Mouse (Mus musculus): Measurements from ENCODE around the gene St6galnac3. TPM values are rescaled to one million over a fixed set of nuclear protein-coding genes. Genes with fewer than 3 reads are reported as not detected.

St6galnac3 gene
- polyA plus RNA-seq, 1 experiment: 3.2 TPM

- no peak overlapping the region for H3K4me3 ChIP-seq (ENCODE audit: insufficient read depth, low read depth, low read length)
- no peak overlapping the region for H3K27ac ChIP-seq (ENCODE audit: insufficient read depth, low read depth, low read length)
- 85% methylated on average over 8 of the region's 8 CpGs for WGBS
- no peaks in the 10 kb centered on the region for H3K27me3 ChIP-seq (replicated peaks; ENCODE audit: control insufficient read depth, insufficient read depth, low read length)
- no peak for TF ChIP-seq POLR2A (IDR thresholded peaks at IDR 0.05; ENCODE audit: low read depth, low read length)
- no peak for TF ChIP-seq CTCF (conservative IDR thresholded peaks at IDR 0.05; ENCODE audit: insufficient read depth, insufficient read length, low read depth, low read length)
- no peaks in the 10 kb centered on the region for H3K36me3 ChIP-seq (ENCODE audit: control insufficient read depth, insufficient read depth, low read length)
- no peaks in the 10 kb centered on the region for H3K4me1 ChIP-seq (ENCODE audit: control insufficient read depth, insufficient read depth, low read length)
- no peak for DNase-seq
These were observed 165.4 kb downstream of the St6galnac3 start for GRCm38 (mm10) chr3:153559586-153559985.

GRCm38 (mm10) chr3:153556621-153557020 is 168.4 kb downstream of the St6galnac3 start:
- DNase-seq: peak; percentile 15
- H3K27ac ChIP-seq (ENCODE audit: insufficient read depth, low read depth, low read length): no peak overlapping the region
- no peaks in the 10 kb centered on the region for H3K27me3 ChIP-seq (replicated peaks; ENCODE audit: control insufficient read depth, insufficient read depth, low read length)
- 60% methylated on average over 11 of the region's 11 CpGs for WGBS
- H3K36me3 ChIP-seq (ENCODE audit: control insufficient read depth, insufficient read depth, low read length): no peaks in the 10 kb centered on the region
- TF ChIP-seq CTCF (conservative IDR thresholded peaks at IDR 0.05; ENCODE audit: insufficient read depth, insufficient read length, low read depth, low read length) (no peak), POLR2A (IDR thresholded peaks at IDR 0.05; ENCODE audit: low read depth, low read length) (no peak)
- no peaks in the 10 kb centered on the region for H3K4me1 ChIP-seq (ENCODE audit: control insufficient read depth, insufficient read depth, low read length)
- no peak overlapping the region for H3K4me3 ChIP-seq (ENCODE audit: insufficient read depth, low read depth, low read length)

GRCm38 (mm10) chr3:153553712-153554111 is 171.3 kb downstream of the St6galnac3 start:
- Histone ChIP-seq H3K4me3 (ENCODE audit: insufficient read depth, low read depth, low read length) (no peak overlapping the region), H3K36me3 (ENCODE audit: control insufficient read depth, insufficient read depth, low read length) (no peaks in the 10 kb centered on the region), H3K4me1 (ENCODE audit: control insufficient read depth, insufficient read depth, low read length) (no peaks in the 10 kb centered on the region), H3K27me3 (replicated peaks; ENCODE audit: control insufficient read depth, insufficient read depth, low read length) (no peaks in the 10 kb centered on the region), H3K27ac (ENCODE audit: insufficient read depth, low read depth, low read length) (no peak overlapping the region)
- 98% methylated on average over 3 of the region's 3 CpGs for WGBS
- TF ChIP-seq CTCF (conservative IDR thresholded peaks at IDR 0.05; ENCODE audit: insufficient read depth, insufficient read length, low read depth, low read length): no peak
- no peak for TF ChIP-seq POLR2A (IDR thresholded peaks at IDR 0.05; ENCODE audit: low read depth, low read length)
- no peak for DNase-seq

- no peaks in the 10 kb centered on the region for H3K36me3 ChIP-seq (ENCODE audit: control insufficient read depth, insufficient read depth, low read length)
- no peak overlapping the region for H3K27ac ChIP-seq (ENCODE audit: insufficient read depth, low read depth, low read length)
- H3K4me3 ChIP-seq (ENCODE audit: insufficient read depth, low read depth, low read length): no peak overlapping the region
- no peak for TF ChIP-seq POLR2A (IDR thresholded peaks at IDR 0.05; ENCODE audit: low read depth, low read length)
- no peak for TF ChIP-seq CTCF (conservative IDR thresholded peaks at IDR 0.05; ENCODE audit: insufficient read depth, insufficient read length, low read depth, low read length)
- no peaks in the 10 kb centered on the region for H3K4me1 ChIP-seq (ENCODE audit: control insufficient read depth, insufficient read depth, low read length)
- WGBS: 92% methylated on average over 7 of the region's 7 CpGs
- no peak for DNase-seq
- no peaks in the 10 kb centered on the region for H3K27me3 ChIP-seq (replicated peaks; ENCODE audit: control insufficient read depth, insufficient read depth, low read length)
These were observed 171.7 kb downstream of the St6galnac3 start for GRCm38 (mm10) chr3:153553226-153553625.

GRCm38 (mm10) chr3:153546936-153547683 is 177.9 kb downstream of the St6galnac3 start:
- 84% methylated on average over 7 of the region's 7 CpGs for WGBS
- Histone ChIP-seq H3K4me1 (ENCODE audit: control insufficient read depth, insufficient read depth, low read length) (no peaks in the 10 kb centered on the region), H3K27me3 (replicated peaks; ENCODE audit: control insufficient read depth, insufficient read depth, low read length) (no peaks in the 10 kb centered on the region), H3K4me3 (ENCODE audit: insufficient read depth, low read depth, low read length) (no peak overlapping the region), H3K27ac (ENCODE audit: insufficient read depth, low read depth, low read length) (no peak overlapping the region), H3K36me3 (ENCODE audit: control insufficient read depth, insufficient read depth, low read length) (no peaks in the 10 kb centered on the region)
- DNase-seq: no peak
- TF ChIP-seq CTCF (conservative IDR thresholded peaks at IDR 0.05; ENCODE audit: insufficient read depth, insufficient read length, low read depth, low read length) (no peak), POLR2A (IDR thresholded peaks at IDR 0.05; ENCODE audit: low read depth, low read length) (no peak)

- Histone ChIP-seq H3K36me3 (ENCODE audit: control insufficient read depth, insufficient read depth, low read length) (no peaks in the 10 kb centered on the region), H3K4me1 (ENCODE audit: control insufficient read depth, insufficient read depth, low read length) (no peaks in the 10 kb centered on the region), H3K4me3 (ENCODE audit: insufficient read depth, low read depth, low read length) (no peak overlapping the region), H3K27me3 (replicated peaks; ENCODE audit: control insufficient read depth, insufficient read depth, low read length) (no peaks in the 10 kb centered on the region), H3K27ac (ENCODE audit: insufficient read depth, low read depth, low read length) (no peak overlapping the region)
- no peak for TF ChIP-seq CTCF (conservative IDR thresholded peaks at IDR 0.05; ENCODE audit: insufficient read depth, insufficient read length, low read depth, low read length)
- TF ChIP-seq POLR2A (IDR thresholded peaks at IDR 0.05; ENCODE audit: low read depth, low read length): no peak
- DNase-seq: no peak
- 92% methylated on average over 14 of the region's 14 CpGs for WGBS
These were observed 185.1 kb downstream of the St6galnac3 start for GRCm38 (mm10) chr3:153539851-153540250.

- 52% methylated on average over 2 of the region's 2 CpGs for WGBS
- no peaks in the 10 kb centered on the region for H3K27me3 ChIP-seq (replicated peaks; ENCODE audit: control insufficient read depth, insufficient read depth, low read length)
- H3K4me1 ChIP-seq (ENCODE audit: control insufficient read depth, insufficient read depth, low read length): no peaks in the 10 kb centered on the region
- H3K4me3 ChIP-seq (ENCODE audit: insufficient read depth, low read depth, low read length): no peak overlapping the region
- TF ChIP-seq CTCF (conservative IDR thresholded peaks at IDR 0.05; ENCODE audit: insufficient read depth, insufficient read length, low read depth, low read length) (no peak), POLR2A (IDR thresholded peaks at IDR 0.05; ENCODE audit: low read depth, low read length) (no peak)
- no peak for DNase-seq
- H3K36me3 ChIP-seq (ENCODE audit: control insufficient read depth, insufficient read depth, low read length): no peaks in the 10 kb centered on the region
- no peak overlapping the region for H3K27ac ChIP-seq (ENCODE audit: insufficient read depth, low read depth, low read length)
These were observed 186.6 kb downstream of the St6galnac3 start for GRCm38 (mm10) chr3:153538396-153538795.
